ENCODE assay signal across 7 mouse cellular contexts in genomic region chr8:93810028-93810858, GRCm38 (mm10). TPM values are rescaled to one million over a fixed set of nuclear protein-coding genes. Genes with fewer than 3 reads are reported as not detected.
DNase-seq lines count a peak whose midpoint lies in the region; ATAC-seq lines count a peak whose summit lies in the region.

No protein-coding gene starts in this region.

- peak overlapping the region; percentile 78 for H3K9ac ChIP-seq in intestine, embryonic 16.5 days (ENCODE audit: low read depth, low read length)
- peak overlapping the region; percentile 97 for H3K9ac ChIP-seq in midbrain, embryonic 13.5 days (replicated peaks)

- intact Hi-C loops in left cerebral cortex, postnatal 4 days (cut with DNase I), result loop anchor here (5.0 kb wide), 3 partner anchors 122 to 218 kb away; no protein-coding TSS in a partner anchor

- peak overlapping the region; percentile 95 for H3K4me2 ChIP-seq in intestine, embryonic 16.5 days (ENCODE audit: low read depth, low read length)
- H3K4me2 ChIP-seq in midbrain, embryonic 13.5 days (replicated peaks), result peak overlapping the region; percentile 90

- H3K36me3 ChIP-seq in intestine, embryonic 16.5 days (ENCODE audit: control insufficient read depth, insufficient read depth, low read length), result no peaks in the 10 kb centered on the region
- H3K36me3 ChIP-seq in midbrain, embryonic 13.5 days, result no peaks in the 10 kb centered on the region

- peaks cover 15% of the 10 kb centered on the region for H3K4me1 ChIP-seq in intestine, embryonic 16.5 days (ENCODE audit: control insufficient read depth, insufficient read depth, low read length)
- peaks cover 36% of the 10 kb centered on the region for H3K4me1 ChIP-seq in midbrain, embryonic 13.5 days (replicated peaks)

- peak overlapping the region; percentile 69 for H3K4me3 ChIP-seq in intestine, embryonic 16.5 days (ENCODE audit: low read length)
- H3K4me3 ChIP-seq in midbrain, embryonic 13.5 days (replicated peaks), result peak overlapping the region; percentile 89

- under 1% methylated on average over 64 of the region's 116 CpGs for WGBS in intestine, embryonic 16.5 days
- WGBS in midbrain, embryonic 13.5 days, result under 1% methylated on average over 31 of the region's 116 CpGs

- H3K27me3 ChIP-seq in intestine, embryonic 16.5 days (replicated peaks; ENCODE audit: control insufficient read depth, insufficient read depth, low read length), result peaks cover 17% of the 10 kb centered on the region
- H3K27me3 ChIP-seq in midbrain, embryonic 13.5 days, result 0 out of 2 replicates have a peak, but pooled peaks cover 4% of the 10 kb centered on the region

- no peaks in the 10 kb centered on the region for H3K9me3 ChIP-seq in intestine, embryonic 16.5 days (ENCODE audit: control insufficient read depth, low read length)
- H3K9me3 ChIP-seq in midbrain, embryonic 13.5 days, result no peaks in the 10 kb centered on the region

- H3K27ac ChIP-seq in intestine, embryonic 16.5 days (ENCODE audit: low read length), result peak overlapping the region; percentile 70
- H3K27ac ChIP-seq in midbrain, embryonic 13.5 days, result peak overlapping the region; percentile 95

- DNase-seq in adrenal gland, postnatal 25 days, result peak; percentile 91
- peak; percentile 95 for DNase-seq in embryo, embryonic 11 days
- peak; percentile 71 to 83 for DNase-seq in gastrocnemius, postnatal 4 days (ENCODE audit: low spot score in 2 of 2)
- DNase-seq in left cerebral cortex, postnatal 4 days, result peak; percentile 93
- peak; percentile 13 to 22 for DNase-seq in spleen, postnatal 36 days (ENCODE audit: low spot score in 2 of 2)

- peak; percentile 90 for ATAC-seq in intestine, embryonic 16.5 days
- peak; percentile 84 for ATAC-seq in midbrain, embryonic 13.5 days

RNA-seq across cellular contexts. Expression of gene Gnao1, which starts 0.5 kb away (rescaled TPM):
- 30.4 and 37.9 TPM in 2 replicates for total RNA-seq in adrenal gland, postnatal 25 days (2021)
- 10 to 100 TPM; 13.4 TPM for total RNA-seq in gastrocnemius, postnatal 4 days (2021)
- 10.4 and 10.6 TPM in 2 replicates for polyA plus RNA-seq in intestine, embryonic 16.5 days (2015; fragmentation: Nextera tagmentation; extraction: Ambion mirVana)
- total RNA-seq in left cerebral cortex, postnatal 4 days (2021), result 1,000 to 10,000 TPM in 1 of 2 experiments, 100 to 1,000 TPM in 1; 949 to 1,024 TPM
- polyA plus RNA-seq in midbrain, embryonic 13.5 days (2015; fragmentation: Nextera tagmentation; extraction: Ambion mirVana), result 125 and 140 TPM in 2 replicates

Comparison
In these comparisons a context has a peak if more than half of its experiments do, and no peak if none do; other contexts are left out.
1. Peak in every context shown above with its lines: DNase-seq, ATAC-seq, H3K4me3 ChIP-seq and H3K27ac ChIP-seq.
2. DNase-seq: peak in every context shown above with its lines; median percentile 95 in embryo, embryonic 11 days; 93 in left cerebral cortex, postnatal 4 days; 91 in adrenal gland, postnatal 25 days; 77 in gastrocnemius, postnatal 4 days; 18 in spleen, postnatal 36 days.
3. RNA of gene Gnao1, which starts 0.5 kb away (total RNA-seq): 949 to 1,024 TPM in left cerebral cortex, postnatal 4 days; 30.4 to 37.9 TPM in adrenal gland, postnatal 25 days and 13.4 TPM in gastrocnemius, postnatal 4 days; every median in the first group is over 10 times any median in the second.